Mouse (Mus musculus) stomach, embryonic 15.5 days (tissue): ENCODE measurements around the gene Acot7. TPM values are rescaled to one million over a fixed set of nuclear protein-coding genes. Genes with fewer than 3 reads are reported as not detected.
A peak's percentile ranks its signal among the peaks of the same experiment; 100 is the strongest.

Experiments used
- ATAC-seq: fragments of 200-750 bp; cut with Nextera tagmentation; 2 replicates; pipeline ENCODE4 v1.8.0; 2017; ENCODE audit warnings: low read depth, moderate number of reproducible peaks, moderate TSS enrichment; ENCODE audit not compliant: insufficient read depth, low FRiP score
- H3K27ac ChIP-seq: fragments of 300-500 bp; sonication (generic); 2 replicates; pipeline ENCODE4 v1.5.1; 2015; ENCODE audit warnings: mild to moderate bottlenecking, inconsistent platforms
- H3K27me3 ChIP-seq: fragments of 300-500 bp; sonication (generic); replicated peaks from 2 replicates; pipeline ENCODE4 v1.6.1; 2015; ENCODE audit warnings: inconsistent platforms
- H3K36me3 ChIP-seq: fragments of 300-500 bp; sonication (generic); 2 replicates; pipeline ENCODE4 v1.6.1; 2015; ENCODE audit warnings: inconsistent platforms
- H3K4me1 ChIP-seq: fragments of 300-500 bp; sonication (generic); 2 replicates; pipeline ENCODE4 v1.6.1; 2015; ENCODE audit warnings: inconsistent platforms
- H3K4me2 ChIP-seq: fragments of 300-500 bp; sonication (generic); 2 replicates; pipeline ENCODE4 v1.6.1; 2015; ENCODE audit warnings: mild to moderate bottlenecking, inconsistent platforms
- H3K4me3 ChIP-seq: fragments of 300-500 bp; sonication (generic); replicated peaks from 2 replicates; pipeline ENCODE4 v1.5.1; 2015; ENCODE audit warnings: inconsistent platforms
- H3K9ac ChIP-seq: fragments of 300-500 bp; sonication (generic); 2 replicates; pipeline ENCODE4 v1.6.1; 2015; ENCODE audit warnings: inconsistent platforms
- H3K9me3 ChIP-seq: fragments of 300-500 bp; sonication (generic); 2 replicates; pipeline ENCODE4 v1.6.1; 2016; ENCODE audit warnings: inconsistent platforms
- WGBS: fragments of 180-500 bp; shearing (Covaris S2); methylation state at CpG from one replicate; pipeline ENCODE4 v1.1.7; 2015; 5-methylcytosine and 5-hydroxymethylcytosine counted together
- polyA plus RNA-seq: library from polyadenylated mRNA; unstranded; fragments of >200 nt; fragmentation: Nextera tagmentation; extraction: Ambion mirVana; gene quantifications from 2 replicates; pipeline ENCODE4 v1.2.1, GENCODE M21; 2015

Acot7 gene
- polyA plus RNA-seq, 1 experiment from 2014 or later: 60.0 TPM

DNA sequence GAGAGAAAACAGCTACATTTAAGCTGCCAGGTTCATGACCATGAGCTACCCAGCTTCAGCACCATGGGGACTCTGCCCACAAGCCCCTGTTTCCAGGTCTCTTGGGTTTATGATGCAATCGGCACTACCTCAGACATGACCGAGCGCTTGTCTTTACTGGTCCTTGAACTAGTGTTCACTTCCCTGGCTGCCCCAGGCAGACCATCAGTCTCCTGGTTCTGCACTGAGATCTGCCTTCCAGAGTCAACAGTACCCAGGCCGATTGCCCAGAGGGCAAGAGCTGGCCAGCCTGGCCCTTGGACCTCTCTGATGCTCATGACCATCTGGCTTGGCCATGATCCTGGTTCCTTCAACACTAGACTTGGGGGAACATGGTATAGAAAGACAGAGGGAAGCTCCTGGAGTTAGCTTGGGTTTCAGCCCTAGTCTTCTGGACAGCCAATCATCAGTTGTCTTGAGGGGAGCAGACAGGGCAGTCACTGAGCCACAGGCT lies 54.5 kb downstream of the Acot7 start:
- WGBS: 85% methylated on average over 4 of the region's 4 CpGs
- no peaks in the 10 kb centered on the region for H3K4me1 ChIP-seq
- no peak overlapping the region for H3K4me3 ChIP-seq
- no peak overlapping the region for H3K4me2 ChIP-seq
- H3K9ac ChIP-seq: no peak overlapping the region
- H3K9me3 ChIP-seq: no peaks in the 10 kb centered on the region
- H3K27ac ChIP-seq: no peak overlapping the region
- H3K27me3 ChIP-seq: no peaks in the 10 kb centered on the region
- H3K36me3 ChIP-seq: no peaks in the 10 kb centered on the region
- no peak for ATAC-seq

DNA sequence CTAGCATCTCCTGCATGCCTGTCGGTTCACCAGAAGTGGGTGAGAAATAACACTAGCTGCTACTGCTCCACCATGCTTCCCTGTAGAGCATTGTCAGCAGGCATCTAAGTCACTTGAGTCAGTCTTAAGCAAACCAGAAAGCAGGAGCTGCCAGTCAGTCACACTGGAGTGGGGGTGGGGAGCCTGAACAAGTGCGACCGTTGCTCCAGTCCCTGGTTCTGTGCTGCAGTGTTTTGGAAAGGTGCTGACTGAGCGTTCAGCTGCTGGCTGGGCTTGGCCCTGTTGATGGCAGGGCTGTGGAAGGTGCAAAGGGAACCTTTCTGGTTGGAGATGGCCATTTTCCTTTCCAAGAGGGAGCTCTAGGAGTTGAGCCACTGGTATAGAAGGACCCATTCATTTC lies 62.0 kb downstream of the Acot7 start:
- no peak overlapping the region for H3K9ac ChIP-seq
- H3K27me3 ChIP-seq: no peaks in the 10 kb centered on the region
- H3K36me3 ChIP-seq: no peaks in the 10 kb centered on the region
- no peak overlapping the region for H3K4me3 ChIP-seq
- H3K27ac ChIP-seq: no peak overlapping the region
- WGBS: 72% methylated on average over 4 of the region's 4 CpGs
- no peaks in the 10 kb centered on the region for H3K4me1 ChIP-seq
- H3K4me2 ChIP-seq: no peak overlapping the region
- no peaks in the 10 kb centered on the region for H3K9me3 ChIP-seq
- no peak for ATAC-seq

DNA sequence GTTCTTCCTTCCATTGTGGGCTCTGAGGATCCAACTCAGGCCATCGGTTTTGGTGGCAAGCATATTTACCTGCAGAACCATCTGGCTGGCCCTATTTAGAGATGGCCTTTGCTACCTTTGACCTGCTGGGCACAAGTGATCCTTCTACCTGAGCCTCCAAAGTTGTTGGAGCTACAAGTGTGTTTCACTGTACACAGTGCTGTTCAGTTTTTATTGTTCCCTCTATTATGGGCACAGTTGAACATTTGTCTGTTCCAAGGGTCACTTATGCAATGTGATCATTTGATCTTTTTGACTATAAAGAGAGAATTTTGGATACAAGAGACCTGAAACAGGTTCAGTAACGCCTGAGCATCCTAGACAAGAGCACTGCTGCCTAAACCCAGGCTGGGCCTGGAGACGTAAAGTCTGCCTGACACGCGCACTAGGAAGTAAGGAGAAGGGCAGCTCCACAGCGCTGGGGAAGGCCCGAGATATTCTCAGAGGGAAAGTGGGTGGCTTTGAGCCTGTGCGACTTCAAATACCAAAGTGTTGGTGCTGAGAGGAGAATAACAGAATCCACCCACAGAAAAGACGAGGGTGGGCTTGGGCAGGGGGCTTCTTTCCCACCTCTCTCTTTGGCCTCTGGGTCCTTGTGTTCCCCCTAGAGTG lies 65.4 kb downstream of the Acot7 start:
- H3K9me3 ChIP-seq: no peaks in the 10 kb centered on the region
- 86% methylated on average over 9 of the region's 9 CpGs for WGBS

DNA sequence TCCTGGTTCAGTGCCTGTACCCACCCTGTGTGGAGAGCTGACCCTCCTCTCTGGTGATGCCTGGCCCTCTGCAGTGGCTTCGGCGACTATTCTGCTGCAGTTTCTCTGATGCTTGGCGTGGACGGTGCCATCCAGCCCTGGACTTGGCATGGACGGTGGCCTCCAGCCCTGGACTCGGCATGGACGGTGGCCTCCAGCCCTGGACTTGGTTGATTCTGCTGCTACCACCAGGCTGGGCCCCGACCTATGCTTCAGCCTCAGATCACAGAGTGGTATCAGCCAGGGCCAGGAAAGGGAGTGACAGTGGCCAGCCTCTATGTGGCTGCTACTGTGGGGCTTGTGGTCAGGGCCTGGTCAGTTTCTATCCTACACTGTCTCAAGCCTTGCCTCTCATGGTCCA lies 66.0 kb downstream of the Acot7 start:
- no peak for ATAC-seq
- H3K9ac ChIP-seq: no peak overlapping the region
- WGBS: 82% methylated on average over 8 of the region's 8 CpGs
- no peak overlapping the region for H3K4me2 ChIP-seq
- H3K9me3 ChIP-seq: no peaks in the 10 kb centered on the region
- H3K27ac ChIP-seq: no peak overlapping the region
- no peaks in the 10 kb centered on the region for H3K27me3 ChIP-seq
- no peaks in the 10 kb centered on the region for H3K4me1 ChIP-seq
- H3K4me3 ChIP-seq: no peak overlapping the region
- no peaks in the 10 kb centered on the region for H3K36me3 ChIP-seq

More for the DNA sequence above, 65.4 kb downstream of the Acot7 start:
- no peak for ATAC-seq
- Histone ChIP-seq H3K27ac (no peak overlapping the region), H3K9ac (no peak overlapping the region), H3K4me3 (no peak overlapping the region), H3K4me1 (no peaks in the 10 kb centered on the region), H3K36me3 (no peaks in the 10 kb centered on the region), H3K27me3 (no peaks in the 10 kb centered on the region), H3K4me2 (no peak overlapping the region)

DNA sequence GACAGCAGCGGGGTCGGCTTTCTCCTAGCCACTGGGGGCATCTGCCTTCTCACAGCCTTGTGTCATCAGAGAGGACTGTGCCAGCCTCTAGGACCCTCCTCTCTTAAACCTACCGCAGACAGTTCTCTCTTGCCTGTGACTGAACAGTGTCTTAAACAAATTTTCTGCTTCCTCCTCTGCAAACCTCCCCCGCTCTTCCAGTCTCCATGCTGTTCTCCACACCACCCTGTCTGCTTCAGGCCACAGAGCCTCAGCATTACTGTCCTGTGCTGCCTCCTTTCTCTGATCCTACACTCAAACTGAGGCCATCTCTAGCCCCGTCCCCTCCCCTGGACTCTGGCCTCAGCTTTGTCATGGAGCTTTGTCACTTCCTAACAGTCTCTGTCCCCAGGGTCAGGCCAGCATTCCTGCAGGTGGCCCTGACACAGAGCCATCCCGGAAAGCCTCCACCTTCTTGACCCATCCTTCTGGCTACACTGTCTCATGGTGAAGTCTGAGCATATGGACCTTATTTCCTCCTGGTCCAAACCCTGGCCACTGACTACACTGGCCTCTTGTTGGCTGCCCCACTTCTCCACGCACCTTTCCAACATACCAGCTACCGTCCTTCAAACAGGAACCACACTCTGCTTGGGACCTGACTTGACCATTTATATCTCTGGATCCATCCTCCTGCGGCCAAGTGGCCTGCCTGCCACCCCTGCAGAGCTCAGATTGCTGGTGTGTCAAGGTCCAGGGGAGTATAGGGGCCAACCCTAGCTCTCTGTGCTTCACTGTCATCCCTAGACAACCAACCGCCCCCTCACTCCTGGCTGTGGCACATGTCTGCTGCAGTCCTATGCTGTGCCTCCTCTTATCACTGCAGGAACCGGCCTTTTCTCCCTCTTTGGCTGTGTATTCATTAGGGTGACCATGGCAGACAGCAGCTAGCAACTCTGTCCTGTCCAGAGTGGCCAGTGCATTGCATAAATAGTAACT lies 66.9 kb downstream of the Acot7 start:
- H3K4me3 ChIP-seq: no peak overlapping the region
- H3K27me3 ChIP-seq: no peaks in the 10 kb centered on the region
- no peaks in the 10 kb centered on the region for H3K4me1 ChIP-seq
- H3K9ac ChIP-seq: no peak overlapping the region
- 0 out of 2 replicates have a peak, but pooled peaks have one; percentile 33 for ATAC-seq
- WGBS: 80% methylated on average over 11 of the region's 11 CpGs
- no peak overlapping the region for H3K27ac ChIP-seq
- H3K4me2 ChIP-seq: no peak overlapping the region
- H3K9me3 ChIP-seq: no peaks in the 10 kb centered on the region
- no peaks in the 10 kb centered on the region for H3K36me3 ChIP-seq

DNA sequence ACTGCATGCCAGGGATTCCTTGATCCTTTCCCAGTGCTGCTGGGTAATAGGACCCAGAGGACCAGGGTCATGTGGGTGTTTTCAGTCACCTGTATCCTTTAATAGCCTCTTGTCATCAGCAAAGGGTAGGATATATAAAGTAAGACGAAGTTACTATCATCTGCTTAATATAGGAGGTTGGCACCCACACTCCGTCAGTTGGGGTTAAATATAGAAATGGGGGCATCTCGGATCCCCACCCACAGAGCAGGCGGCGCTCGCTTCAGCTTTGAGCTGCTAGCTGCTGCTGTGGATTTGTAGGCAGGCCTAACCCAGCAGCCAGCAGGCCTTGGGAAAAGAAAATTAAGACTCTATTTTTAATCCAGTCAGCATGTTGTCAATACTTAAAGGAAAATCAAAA lies 68.1 kb downstream of the Acot7 start:
- ATAC-seq: no peak
- whole genome bisulfite sequencing: 80% methylated on average over 6 of the region's 6 CpGs

DNA sequence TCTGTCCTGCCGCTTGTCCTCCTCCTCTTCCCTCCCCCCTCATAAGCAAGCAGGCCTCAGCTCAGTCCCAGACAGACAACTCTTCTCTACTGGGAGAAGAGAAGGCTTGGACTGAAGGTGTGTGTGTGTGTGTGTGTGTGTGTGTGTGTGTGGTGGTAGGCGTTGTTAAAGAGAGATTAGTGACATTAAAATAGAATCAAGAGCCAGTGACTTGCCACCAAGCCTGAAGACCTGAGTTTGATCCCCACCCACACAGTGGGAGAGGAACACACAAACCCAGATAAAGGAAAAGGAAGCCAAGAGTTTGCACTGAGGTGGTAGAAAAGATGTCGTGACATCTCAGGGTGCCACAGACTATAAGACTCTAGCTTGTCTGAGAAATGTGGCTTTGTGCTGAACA lies 69.3 kb downstream of the Acot7 start:
- ATAC-seq: no peak
- H3K27me3 ChIP-seq: no peaks in the 10 kb centered on the region
- no peak overlapping the region for H3K4me2 ChIP-seq
- no peaks in the 10 kb centered on the region for H3K4me1 ChIP-seq
- no peaks in the 10 kb centered on the region for H3K9me3 ChIP-seq
- no peaks in the 10 kb centered on the region for H3K36me3 ChIP-seq
- 54% methylated on average over 3 of the region's 3 CpGs for WGBS
- H3K9ac ChIP-seq: no peak overlapping the region
- no peak overlapping the region for H3K4me3 ChIP-seq
- no peak overlapping the region for H3K27ac ChIP-seq

More for the DNA sequence above, 68.1 kb downstream of the Acot7 start:
- H3K4me3 ChIP-seq: no peak overlapping the region
- no peaks in the 10 kb centered on the region for H3K36me3 ChIP-seq
- no peaks in the 10 kb centered on the region for H3K4me1 ChIP-seq
- H3K9ac ChIP-seq: no peak overlapping the region
- H3K27me3 ChIP-seq: no peaks in the 10 kb centered on the region
- no peaks in the 10 kb centered on the region for H3K9me3 ChIP-seq
- H3K27ac ChIP-seq: no peak overlapping the region
- H3K4me2 ChIP-seq: no peak overlapping the region

DNA sequence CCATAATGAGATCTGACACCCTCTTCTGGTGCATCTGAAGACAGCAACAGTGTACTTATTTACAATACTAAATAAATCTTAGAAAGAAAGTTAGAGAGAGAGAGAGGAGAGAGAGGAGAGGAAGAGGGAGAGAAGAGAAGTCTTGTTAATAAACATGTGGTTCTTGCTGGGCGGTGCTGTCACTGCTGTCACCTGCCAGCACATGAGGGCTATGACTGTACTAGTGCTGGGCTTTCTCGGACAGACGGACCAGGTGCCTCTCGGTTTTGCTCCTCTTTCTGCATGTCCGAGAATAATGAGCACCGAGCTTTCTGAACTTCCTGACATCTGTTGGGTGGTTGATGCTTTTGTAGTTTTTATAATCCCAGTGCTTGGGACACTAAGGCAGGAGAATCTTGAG lies 72.7 kb downstream of the Acot7 start:
- WGBS: 81% methylated on average over 6 of the region's 6 CpGs
- Histone ChIP-seq H3K27ac (no peak overlapping the region), H3K4me1 (no peaks in the 10 kb centered on the region), H3K9me3 (no peaks in the 10 kb centered on the region), H3K4me3 (no peak overlapping the region), H3K36me3 (no peaks in the 10 kb centered on the region), H3K4me2 (no peak overlapping the region), H3K27me3 (no peaks in the 10 kb centered on the region), H3K9ac (no peak overlapping the region)
- ATAC-seq: no peak

DNA sequence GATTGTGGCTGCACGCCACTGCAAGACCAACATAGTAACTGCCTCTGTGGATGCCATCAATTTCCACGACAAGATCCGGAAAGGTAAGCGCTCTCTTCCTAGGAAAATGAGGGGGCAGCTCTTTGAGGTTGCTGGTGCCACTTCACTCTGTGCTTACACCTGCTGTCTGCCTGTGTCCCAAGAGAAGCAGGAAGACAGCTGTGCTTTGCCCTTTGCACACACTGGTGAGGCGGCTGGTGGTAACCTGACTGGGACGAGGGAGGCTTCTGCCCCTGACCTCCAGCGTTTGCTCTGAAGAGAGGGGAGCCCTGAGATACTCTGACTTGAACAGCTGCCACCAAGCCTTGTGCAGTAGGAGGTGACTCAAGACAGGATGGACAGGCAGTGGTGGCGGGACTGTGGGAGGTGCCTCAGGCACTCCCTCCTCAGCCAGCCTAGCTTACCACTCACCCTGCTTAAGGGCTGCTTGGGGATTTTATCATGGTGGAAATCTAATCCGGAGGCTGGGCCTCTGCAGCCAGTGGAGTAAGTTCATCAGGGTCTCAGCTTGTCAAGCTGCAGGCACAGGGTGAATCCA lies 75.3 kb downstream of the Acot7 start:
- H3K9ac ChIP-seq: no peak overlapping the region
- H3K36me3 ChIP-seq: no peaks in the 10 kb centered on the region
- WGBS: 63% methylated on average over 9 of the region's 9 CpGs
- H3K9me3 ChIP-seq: no peaks in the 10 kb centered on the region
- no peak for ATAC-seq
- no peak overlapping the region for H3K4me2 ChIP-seq
- no peaks in the 10 kb centered on the region for H3K27me3 ChIP-seq
- no peaks in the 10 kb centered on the region for H3K4me1 ChIP-seq
- H3K27ac ChIP-seq: no peak overlapping the region
- H3K4me3 ChIP-seq: no peak overlapping the region

DNA sequence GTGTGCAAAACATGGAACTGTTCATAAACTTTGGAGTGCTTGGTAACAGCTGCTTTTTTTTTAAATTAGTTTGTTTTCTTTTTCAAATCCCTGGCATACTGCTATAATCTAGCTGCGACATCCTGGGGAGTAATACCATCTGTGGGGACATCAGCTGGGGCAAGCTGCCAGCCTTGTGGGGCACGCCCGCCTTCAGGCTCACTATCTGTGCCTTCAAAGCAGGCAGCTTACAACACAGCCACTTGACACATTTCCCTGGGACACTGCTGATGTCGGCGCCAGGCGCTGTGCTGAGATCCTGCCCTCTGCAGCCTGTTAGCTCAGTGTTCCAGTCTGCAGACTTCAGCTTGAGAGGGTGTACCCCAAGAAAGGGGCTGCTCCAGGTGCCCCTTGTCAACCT lies 79.1 kb downstream of the Acot7 start:
- no peaks in the 10 kb centered on the region for H3K27me3 ChIP-seq
- no peak overlapping the region for H3K27ac ChIP-seq
- peaks cover 3% of the 10 kb centered on the region; the same call in 1 of the 2 replicates for H3K4me1 ChIP-seq
- no peak overlapping the region for H3K9ac ChIP-seq
- no peaks in the 10 kb centered on the region for H3K9me3 ChIP-seq
- H3K36me3 ChIP-seq: 0 out of 2 replicates have a peak, but pooled peaks cover 3% of the 10 kb centered on the region
- WGBS: 29% methylated on average over 6 of the region's 6 CpGs
- H3K4me2 ChIP-seq: no peak overlapping the region
- no peak overlapping the region for H3K4me3 ChIP-seq
- ATAC-seq: peak; percentile 56; the same call in 1 of the 2 replicates

DNA sequence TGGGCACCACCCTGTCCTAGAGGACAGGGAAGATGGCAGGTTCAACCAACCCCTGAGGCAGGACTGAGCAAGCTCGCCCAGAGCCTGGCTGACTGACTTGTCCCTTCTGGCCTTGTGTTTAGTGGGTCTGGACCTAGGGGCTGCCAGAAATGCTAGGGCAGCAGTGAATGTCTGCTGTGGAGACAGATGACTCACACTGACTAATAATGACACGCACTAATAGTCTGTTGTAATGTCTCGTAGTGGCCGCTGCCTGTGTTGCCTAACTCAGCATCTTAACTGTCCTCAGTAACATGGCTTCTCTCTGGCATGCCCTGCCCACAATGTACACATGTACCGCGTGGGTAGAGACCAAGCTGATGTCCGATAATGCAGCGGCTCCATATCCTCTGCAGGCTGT lies 82.5 kb downstream of the Acot7 start:
- no peak overlapping the region for H3K9ac ChIP-seq
- no peaks in the 10 kb centered on the region for H3K9me3 ChIP-seq
- no peak overlapping the region for H3K4me3 ChIP-seq
- no peaks in the 10 kb centered on the region for H3K27me3 ChIP-seq
- no peak overlapping the region for H3K27ac ChIP-seq
- H3K4me2 ChIP-seq: no peak overlapping the region
- 0 out of 2 replicates have a peak, but pooled peaks cover 3% of the 10 kb centered on the region for H3K36me3 ChIP-seq
- peaks cover 11% of the 10 kb centered on the region for H3K4me1 ChIP-seq
- WGBS: 94% methylated on average over 8 of the region's 8 CpGs
- ATAC-seq: no peak

DNA sequence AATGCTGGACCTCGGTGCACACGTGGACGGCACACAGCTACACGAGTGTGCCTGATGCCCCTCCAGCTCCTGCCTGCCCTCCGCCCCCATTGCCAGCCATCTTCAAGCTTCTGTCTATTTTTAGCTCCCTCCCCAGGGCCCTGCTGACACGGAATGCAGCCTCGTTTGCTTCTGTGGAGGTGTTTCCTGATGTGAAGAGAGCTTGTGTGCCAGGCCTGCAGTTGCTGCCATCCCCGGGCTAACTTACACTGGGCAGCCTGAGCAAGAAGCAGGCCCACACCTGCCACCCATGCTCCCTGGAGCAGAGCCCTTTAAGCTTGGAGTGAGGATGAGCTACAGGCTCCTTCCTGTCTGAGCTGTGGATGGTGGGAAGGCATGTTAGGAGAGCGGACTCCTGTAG lies 84.3 kb downstream of the Acot7 start:
- no peak for ATAC-seq

More for the DNA sequence above, 84.3 kb downstream of the Acot7 start:
- Histone ChIP-seq H3K27me3 (no peaks in the 10 kb centered on the region), H3K4me1 (peaks cover 11% of the 10 kb centered on the region), H3K36me3 (0 out of 2 replicates have a peak, but pooled peaks cover 3% of the 10 kb centered on the region), H3K4me2 (no peak overlapping the region), H3K9me3 (no peaks in the 10 kb centered on the region), H3K4me3 (no peak overlapping the region), H3K9ac (no peak overlapping the region), H3K27ac (no peak overlapping the region)
- WGBS: 67% methylated on average over 9 of the region's 9 CpGs
